Mouse (Mus musculus): ENCODE measurements around the gene Rfx5.
"Not testable (repeated sequence)": the region's sequence is repeated elsewhere in the genome, so short reads cannot be mapped to it uniquely, and the experiment has no call there.

Rfx5 gene

DNA sequence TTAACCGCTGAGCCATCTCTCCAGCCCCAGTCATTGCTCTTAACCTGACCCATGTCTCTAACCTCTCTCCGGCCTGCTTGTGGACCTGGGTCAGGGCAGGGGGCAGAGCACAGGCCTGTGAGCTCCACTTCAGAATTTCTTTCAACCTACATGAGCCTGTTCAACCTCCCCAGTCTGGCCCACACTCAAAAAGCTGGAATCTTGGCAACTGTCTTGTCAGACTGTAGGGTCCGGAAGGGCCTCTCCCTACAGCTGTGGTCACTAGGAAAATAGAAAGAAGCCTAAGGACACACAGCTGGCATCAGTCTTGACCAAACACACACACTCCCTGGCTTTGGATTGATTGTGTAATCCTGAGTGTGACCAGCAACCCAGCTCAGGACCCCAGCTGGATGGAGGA, 18.5 kb upstream of the Rfx5 start:
- in situ Hi-C loops (cut with MboI, MseI): loop anchor here (10.0 kb wide), 1 partner anchor 479 kb away; no protein-coding TSS in a partner anchor

DNA sequence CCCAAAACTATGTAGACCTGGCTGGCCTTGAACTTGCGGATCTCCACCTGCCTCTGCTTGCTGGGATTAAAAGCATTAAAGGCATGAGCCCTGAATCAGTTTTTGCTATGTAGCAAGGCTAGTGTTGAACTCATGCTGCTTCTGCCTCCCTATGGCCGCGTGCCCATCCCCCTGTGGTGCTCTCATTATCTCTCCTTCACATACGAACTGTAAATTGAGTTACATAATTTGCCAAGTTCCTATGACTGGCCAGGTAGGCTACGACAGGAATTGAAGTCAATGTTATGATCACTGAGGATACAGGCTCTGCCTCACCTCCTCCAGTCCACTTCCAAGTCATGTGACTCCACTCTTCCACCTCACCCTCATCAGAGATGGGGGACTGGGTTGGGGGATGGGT, 17.7 kb upstream of the Rfx5 start:
- in situ Hi-C loops (cut with MboI, MseI): loop anchor here (10.0 kb wide), 1 partner anchor 479 kb away; no protein-coding TSS in a partner anchor

DNA sequence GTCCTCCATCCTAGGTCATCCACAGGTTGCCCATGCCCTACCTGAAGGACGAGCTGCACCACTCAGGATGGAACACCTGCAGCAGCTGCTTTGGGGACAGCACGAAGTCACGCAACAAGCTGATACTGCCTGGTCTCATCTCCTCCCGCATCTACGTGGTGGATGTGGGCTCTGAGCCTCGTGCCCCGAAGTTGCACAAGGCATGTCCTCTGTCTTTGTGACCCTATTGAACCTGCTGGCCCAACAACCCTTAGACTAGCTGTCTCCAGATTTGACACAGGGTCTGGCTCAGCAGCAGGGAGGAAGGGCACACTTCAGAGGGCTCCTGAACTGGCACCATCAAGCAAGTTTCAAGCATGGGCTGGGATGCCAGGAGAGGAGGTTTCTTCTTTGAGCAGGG, 16.7 kb upstream of the Rfx5 start:
- in situ Hi-C loops (cut with MboI, MseI): loop anchor here (10.0 kb wide), 1 partner anchor 478 kb away; no protein-coding TSS in a partner anchor

DNA sequence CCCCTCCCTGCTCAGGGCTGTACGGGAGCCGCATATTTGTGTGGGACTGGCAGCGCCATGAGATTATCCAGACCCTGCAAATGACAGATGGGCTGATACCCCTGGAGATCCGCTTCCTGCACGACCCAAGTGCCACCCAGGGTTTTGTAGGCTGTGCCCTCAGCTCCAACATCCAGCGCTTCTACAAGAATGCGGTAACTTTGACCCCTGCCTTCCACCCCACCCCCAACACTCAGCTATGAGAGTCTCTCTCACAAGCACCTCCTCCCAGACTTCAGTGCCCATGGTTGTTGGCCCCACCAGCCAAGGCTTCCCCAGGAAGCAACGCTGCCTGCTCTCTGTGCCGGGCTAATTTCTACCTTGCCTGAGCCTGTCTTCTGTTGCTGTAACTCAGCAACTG, 13.8 kb upstream of the Rfx5 start:
- in situ Hi-C loops (cut with MboI, MseI): not testable (repeated sequence)

GRCm38 (mm10) chr3:94942211-94942967, 11.5 kb upstream of the Rfx5 start:
- in situ Hi-C loops (cut with MboI, MseI): not testable (repeated sequence)

DNA sequence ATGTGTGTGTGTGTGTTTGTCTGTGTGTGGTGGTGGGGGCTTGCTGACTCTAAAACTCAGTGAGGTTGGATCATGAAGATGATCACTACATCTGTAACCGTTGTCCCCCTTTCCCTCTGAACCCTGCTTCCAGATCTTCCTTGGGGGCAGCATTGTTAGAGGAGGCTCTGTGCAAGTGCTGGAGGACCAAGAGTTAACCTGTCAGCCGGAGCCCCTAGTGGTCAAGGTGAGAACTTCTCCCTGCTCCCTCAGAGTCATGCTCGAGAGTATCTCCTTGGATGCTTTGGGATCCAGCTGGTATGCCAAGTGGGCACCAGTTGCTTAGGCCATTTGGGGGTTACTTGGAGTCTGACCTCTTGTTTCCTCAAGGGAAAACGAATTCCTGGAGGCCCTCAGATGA, 10.2 kb upstream of the Rfx5 start:
- in situ Hi-C loops (cut with MboI, MseI): not testable (repeated sequence)

DNA sequence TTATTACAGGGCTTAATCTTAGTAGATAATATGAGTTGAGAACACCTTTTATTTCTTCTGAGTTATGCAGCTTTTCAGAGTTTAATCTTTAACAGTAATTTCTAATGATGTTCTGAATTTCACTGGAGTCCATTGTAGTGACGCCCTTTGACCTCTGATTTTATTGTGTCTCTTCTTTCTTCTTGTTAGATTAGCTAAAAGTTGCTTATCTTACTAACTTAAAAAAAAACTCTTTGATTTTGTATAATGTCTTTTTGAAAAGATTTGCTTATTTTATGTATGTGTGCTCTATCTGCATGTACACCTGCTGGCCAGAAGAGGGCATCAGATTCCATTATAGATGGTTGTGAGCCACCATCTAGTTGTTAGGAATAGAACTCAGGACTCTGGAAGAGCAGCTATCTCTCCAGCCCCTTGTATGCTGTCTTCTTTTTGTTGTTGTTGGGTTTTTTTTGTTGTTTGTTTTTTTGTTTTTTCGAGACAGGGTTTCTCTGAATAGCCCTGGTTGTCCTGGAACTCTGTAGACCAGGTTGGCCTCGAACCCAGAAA, 5.7 kb upstream of the Rfx5 start:
- in situ Hi-C loops (cut with MboI, MseI): no loop called here

DNA sequence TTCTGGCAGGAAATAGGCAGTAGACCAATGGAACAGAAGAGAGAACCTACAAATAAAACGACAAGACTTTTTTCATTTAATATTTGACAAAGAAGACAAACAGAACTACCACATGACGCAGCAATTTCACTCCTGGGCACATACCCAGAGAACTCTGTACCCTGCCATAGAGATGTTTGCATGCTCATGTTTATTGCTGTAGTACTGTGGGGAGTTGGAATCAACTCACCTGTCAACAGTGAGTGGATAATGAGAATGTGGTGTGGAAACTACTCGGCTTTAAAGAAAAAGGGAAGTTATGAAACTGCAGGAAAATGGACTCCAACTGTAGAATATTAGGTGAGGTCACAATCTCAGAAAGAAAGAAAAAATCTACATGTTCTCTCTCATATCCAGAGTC, 4.2 kb upstream of the Rfx5 start:
- in situ Hi-C loops (cut with MboI, MseI): no loop called here

DNA sequence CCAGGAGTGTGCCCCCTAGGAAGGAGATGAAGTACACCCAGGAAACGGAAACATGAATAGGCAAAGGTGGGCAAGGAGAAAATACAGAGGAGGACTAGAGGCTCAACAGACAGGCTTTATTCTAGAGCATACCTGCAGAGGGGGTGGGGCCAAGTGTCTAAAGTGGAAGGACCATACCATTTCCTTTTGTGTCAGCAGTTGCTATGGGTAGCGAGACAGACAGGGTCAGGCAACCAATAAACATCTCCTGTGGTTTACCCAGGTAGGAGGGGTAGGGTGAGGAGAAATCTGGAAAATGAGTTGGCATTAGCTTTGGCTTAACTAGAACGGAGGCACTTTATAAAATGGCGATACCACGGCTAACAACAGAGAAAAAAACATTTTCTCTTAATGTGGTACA, 1.1 kb upstream of the Rfx5 start:
- in situ Hi-C loops (cut with MboI, MseI): no loop called here

DNA sequence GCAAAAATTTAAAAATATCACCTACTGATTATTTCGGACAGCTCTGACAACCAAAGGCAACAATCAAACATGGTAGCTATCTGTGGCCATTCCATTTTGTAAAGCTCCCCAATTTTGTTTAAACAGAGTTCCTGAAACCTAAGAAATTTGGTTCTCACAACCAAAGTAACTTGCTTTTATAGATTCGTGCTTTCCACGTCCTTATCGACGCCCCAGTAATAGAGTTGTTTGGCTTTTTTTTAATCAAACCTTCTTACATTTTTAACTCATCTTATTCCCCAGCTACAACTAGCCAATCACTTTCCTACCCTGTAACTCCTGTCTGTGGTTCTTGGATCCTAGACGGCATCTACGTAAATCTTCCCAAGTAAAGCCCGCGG, 501 bp upstream of the Rfx5 start:
- in situ Hi-C loops (cut with MboI, MseI): no loop called here

GRCm38 (mm10) chr3:94958295-94958694, 4.4 kb downstream of the Rfx5 start:
- in situ Hi-C loops (cut with MboI, MseI): loop anchor here (5.0 kb wide), 1 partner anchor 39 kb away; no protein-coding TSS in a partner anchor

DNA sequence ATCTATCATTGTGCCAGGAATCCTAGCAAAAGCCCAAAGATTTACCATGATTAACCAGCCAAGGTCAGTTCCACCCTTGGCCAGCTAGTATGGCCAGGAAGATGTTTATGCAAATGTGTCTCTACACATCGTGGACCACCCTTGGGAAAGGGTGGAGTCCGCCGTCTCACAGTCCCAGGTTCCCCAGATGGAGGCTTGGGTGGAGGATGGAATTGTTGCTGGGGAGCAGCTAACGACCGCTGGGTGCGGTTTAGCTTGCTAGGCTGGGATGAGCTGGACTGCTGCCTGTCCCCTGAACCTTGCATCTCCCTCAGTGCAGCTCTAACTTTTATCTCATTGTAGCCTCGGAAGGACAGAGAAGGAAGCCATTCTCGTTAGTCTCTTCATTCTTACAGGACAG, 6.0 kb downstream of the Rfx5 start:
- in situ Hi-C loops (cut with MboI, MseI): loop anchor here (5.0 kb wide), 1 partner anchor 37 kb away; no protein-coding TSS in a partner anchor

DNA sequence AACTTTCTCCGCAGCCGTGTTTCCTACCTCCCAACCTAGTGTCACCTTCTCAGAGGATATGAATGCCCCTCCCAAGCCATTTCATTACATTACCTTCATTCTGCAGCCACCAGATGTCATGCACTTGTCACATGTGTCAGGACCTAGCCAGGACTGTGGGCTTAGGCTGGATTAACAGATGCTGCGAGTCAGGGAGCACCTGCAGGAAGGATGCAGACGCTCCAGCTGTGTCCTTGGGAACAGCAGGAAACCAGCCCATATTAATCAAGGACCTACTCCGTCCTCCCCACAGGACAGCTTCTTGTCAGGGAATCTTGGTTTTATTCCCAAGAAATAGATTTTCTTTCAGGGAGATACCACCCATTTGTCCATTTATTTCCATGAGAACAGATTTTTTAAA, 6.4 kb downstream of the Rfx5 start:
- in situ Hi-C loops (cut with MboI, MseI): no loop called here

GRCm38 (mm10) chr3:94964989-94965388, 11.1 kb downstream of the Rfx5 start:
- in situ Hi-C loops (cut with MboI, MseI): no loop called here

DNA sequence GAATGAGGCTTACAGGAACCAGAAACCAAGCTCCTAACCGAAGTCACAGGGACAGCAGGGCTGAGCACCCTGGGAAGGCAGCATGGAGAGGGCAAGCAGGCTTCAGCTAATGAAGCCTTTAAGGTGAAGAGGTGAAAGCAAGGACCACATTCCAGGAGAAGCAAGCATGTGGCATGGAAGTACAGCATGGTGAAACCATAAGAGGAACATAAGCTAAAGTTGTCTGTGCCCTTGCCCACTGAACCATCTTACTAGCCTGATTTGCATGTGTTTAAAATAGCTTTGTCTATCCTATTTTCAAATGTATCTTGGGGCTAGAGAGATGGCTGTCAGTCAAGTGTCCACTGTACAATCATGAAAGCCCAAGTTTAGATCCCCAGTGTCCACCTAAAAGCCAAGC, 12.0 kb downstream of the Rfx5 start:
- in situ Hi-C loops (cut with MboI, MseI): no loop called here

DNA sequence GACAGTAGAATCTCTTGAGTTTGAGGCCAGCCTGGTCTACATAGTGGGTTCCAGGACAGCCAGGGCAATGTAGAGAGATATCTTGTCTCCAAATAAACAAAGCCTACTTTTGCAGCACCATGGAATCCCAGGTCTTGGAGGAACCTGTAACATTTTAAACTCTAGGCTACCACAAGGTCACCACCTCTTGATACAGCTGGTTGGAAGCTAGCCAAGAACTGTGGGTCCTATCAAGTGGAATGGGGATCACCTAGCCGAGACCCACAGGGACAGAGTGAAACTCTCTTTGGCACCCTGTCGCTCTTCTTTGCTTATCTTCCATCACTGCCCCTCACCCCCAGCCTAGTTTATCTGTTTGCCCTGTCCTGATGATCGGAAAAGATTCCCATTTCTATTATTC, 18.7 kb downstream of the Rfx5 start:
- in situ Hi-C loops (cut with MboI, MseI): no loop called here

- in situ Hi-C loops (cut with MboI, MseI): no loop called here
Observed at GRCm38 (mm10) chr3:94973620-94974019, 19.7 kb downstream of the Rfx5 start.

DNA sequence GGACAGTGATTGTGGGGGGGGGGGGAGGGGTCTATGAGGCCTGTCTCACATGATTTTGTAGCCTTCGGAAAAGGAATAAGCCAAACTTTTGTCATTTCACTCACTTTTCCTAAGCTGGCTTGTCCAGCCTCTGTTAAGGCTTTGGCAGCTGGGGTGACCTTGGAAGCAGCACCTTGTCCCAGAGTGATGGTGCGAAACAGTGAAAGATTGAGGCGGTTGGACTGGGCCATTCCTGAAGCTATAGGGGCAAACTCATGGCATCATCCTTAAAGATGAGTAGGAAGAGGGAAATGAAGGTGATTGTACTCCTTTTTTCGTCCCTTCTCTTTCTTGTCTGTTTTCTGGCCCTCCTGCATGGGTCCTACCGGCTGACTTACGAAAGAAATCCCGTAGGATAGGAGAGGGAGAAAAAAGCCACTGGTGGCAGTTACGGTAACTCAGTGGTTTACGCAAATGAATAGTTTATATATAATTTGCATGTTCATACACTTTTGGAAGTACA, 20.2 kb downstream of the Rfx5 start:
- in situ Hi-C loops (cut with MboI, MseI): no loop called here

- in situ Hi-C loops (cut with MboI, MseI): no loop called here
Observed at GRCm38 (mm10) chr3:94974528-94975422, 20.9 kb downstream of the Rfx5 start, which contains the start of gene Pi4kb. Gene Pi4kb (plus strand): TSS chr3:94974731.

- in situ Hi-C loops (cut with MboI, MseI): no loop called here
Observed at GRCm38 (mm10) chr3:94984312-94984711, 30.4 kb downstream of the Rfx5 start.

GRCm38 (mm10) chr3:94985513-94985912, 31.6 kb downstream of the Rfx5 start:
- in situ Hi-C loops (cut with MboI, MseI): no loop called here

DNA sequence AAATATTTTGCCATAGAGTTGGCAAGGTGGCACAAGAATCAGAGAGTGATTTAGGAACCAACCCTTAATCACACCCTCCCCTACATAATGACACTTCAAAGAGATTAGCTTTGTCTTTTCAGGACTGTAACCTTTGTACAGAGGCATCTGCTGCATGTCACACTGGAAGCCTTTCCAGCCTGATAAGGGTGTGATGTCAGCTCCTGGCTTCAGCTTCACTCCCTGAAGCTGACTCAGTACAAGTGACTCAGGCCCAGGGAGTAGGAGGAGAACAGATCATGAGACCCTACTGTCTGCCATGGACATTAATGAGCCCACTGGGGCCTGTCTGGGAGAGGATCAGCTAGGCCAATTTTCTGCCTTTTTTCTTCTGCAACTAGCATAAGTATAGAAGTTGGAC, 33.7 kb downstream of the Rfx5 start:
- in situ Hi-C loops (cut with MboI, MseI): no loop called here
